Mouse (Mus musculus) kidney, adult 2 months (tissue): Measurements from ENCODE around the gene Bcas3.

Experiments used
- CTCF ChIP-seq: fragments of 200-500 bp; conservative IDR thresholded peaks from 2 replicates; pipeline ENCODE4 v1.5.1; 2011; ENCODE audit warnings: low read depth, mild to moderate bottlenecking, control low read depth, low read length, moderate library complexity, mixed read lengths; ENCODE audit not compliant: insufficient read depth, insufficient read length
- POLR2A ChIP-seq: fragments of 200-500 bp; IDR thresholded peaks from one replicate; pipeline ENCODE4 v1.6.1; 2011; ENCODE audit warnings: low read depth, low read length, control low read depth

GRCm38 (mm10) chr11:85584086-85584485 is 231.1 kb downstream of the Bcas3 start:
- TF ChIP-seq CTCF (no peak), POLR2A (no peak)
